Mouse (Mus musculus) 3T3-L1 (cell line): ENCODE measurements around the gene Hdac7.

Experiments used
- DNase-seq: peaks from one replicate; pipeline ENCODE4 v3.0.0-alpha.2; 2015; ENCODE audit warnings: low read depth, low spot score

Gene Hdac7

GRCm38 (mm10) chr15:97745331-97745730 is 99.0 kb downstream of the Hdac7 start:
- DNase-seq = no peak

DNA sequence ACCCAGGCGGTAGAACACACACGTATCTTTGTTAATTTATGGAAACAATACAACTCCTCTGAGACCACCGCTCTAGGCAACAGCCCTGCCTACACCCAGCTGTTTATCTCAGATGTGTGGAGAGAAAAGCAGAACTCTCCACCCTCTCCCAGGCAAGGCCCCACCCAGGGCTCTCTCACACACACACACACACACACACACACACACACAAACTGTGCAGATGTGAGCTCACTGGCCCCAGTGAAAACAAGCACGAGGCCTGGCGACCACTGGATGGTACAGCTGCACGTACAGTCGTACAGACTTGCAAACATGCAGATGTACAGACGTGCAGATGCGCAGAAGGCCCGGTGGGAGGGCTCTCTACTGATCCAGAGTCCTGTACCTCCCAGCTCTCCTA is 99.4 kb downstream of the Hdac7 start:
- DNase-seq = no peak

- DNase-seq = no peak
Measured at GRCm38 (mm10) chr15:97743961-97744525, 100.3 kb downstream of the Hdac7 start.

DNA sequence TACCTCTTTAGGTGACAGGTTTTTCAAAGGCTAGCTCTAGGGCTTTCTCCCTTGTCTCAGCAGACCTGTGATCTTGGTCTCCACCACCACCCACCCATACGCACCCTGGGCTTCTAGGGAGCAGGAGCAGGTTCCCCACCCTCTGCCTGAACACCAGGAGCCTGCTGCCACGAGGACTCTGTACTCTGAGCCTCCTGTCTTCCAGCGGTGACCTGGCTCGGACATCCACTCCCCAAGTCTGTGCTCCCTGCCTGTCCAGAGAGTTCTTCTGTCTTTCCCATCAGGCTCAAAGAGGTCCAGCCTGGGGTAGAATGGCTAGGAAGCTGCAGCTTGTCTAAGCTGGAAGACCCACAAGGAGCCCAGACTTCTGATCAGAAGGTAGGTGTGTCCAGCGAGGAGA is 101.1 kb downstream of the Hdac7 start:
- DNase-seq = no peak
